Mouse (Mus musculus) frontal cortex, postnatal 14 days (tissue): ENCODE data around the gene Ciita.

ENCODE experiments used
- DNase-seq, 2 experiments: peaks; one replicate each; pipeline ENCODE4 v3.0.0; 2022; ENCODE audit warnings: low spot score in 2 of 2

Gene Ciita

DNA sequence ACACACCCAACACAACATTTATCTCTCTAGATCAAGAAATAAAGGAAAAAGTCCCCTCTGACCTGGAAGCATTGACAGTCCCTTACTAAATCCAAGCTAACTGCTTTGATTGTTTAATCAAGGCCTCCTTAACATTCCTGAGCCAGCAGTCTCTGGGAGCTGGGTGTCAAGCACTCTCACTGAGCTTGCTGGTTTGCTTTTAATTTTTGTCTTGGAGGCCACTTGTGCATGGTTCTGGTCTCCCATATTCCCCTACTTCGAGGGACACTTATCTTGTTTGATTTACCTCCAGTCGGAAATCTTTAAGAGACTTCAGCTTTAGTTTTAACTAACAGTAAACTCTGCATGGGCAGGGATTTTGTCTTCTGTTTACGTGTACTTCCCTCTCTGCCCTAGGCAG is 4.9 kb upstream of the Ciita start:
- DNase-seq = no peak

DNA sequence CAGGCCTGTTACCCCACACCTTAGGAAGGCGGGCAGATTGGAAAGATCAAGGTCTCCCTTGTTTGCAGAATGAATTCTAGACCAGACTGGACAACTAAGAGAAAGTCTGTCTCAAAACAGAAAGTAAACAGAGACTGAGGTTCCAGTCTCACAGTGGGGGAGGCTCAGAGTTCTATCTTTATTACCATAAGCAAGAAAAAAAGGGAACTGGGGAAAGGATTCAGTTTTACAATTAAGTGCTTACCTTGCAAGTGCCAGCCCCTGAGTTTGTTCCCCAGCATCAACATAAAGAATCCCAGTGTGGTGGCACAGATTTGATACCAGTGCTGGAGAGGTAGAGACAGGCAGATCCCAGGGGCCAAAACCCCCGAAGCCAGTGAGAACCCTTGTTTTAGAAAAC is 3.9 kb upstream of the Ciita start:
- no peak for DNase-seq

DNA sequence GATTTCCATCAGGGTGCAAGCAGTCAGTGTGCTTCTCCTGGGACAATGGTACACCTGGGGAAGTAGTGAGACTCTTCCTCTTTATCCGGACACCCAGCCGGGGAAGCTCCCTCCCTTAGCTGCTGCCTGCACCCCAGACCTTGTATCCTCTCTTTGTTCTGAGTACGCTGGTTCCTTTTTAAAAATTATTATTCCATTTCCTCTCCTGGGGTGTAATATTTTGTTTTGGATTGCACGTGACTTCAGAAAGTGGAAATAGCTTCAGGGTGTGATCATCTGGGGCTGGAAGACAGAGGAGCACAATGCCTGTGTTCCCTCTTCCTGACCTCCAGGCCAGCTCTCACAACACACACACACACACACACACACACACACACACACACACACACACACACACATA is 2.5 kb downstream of the Ciita start:
- no peak for DNase-seq

DNA sequence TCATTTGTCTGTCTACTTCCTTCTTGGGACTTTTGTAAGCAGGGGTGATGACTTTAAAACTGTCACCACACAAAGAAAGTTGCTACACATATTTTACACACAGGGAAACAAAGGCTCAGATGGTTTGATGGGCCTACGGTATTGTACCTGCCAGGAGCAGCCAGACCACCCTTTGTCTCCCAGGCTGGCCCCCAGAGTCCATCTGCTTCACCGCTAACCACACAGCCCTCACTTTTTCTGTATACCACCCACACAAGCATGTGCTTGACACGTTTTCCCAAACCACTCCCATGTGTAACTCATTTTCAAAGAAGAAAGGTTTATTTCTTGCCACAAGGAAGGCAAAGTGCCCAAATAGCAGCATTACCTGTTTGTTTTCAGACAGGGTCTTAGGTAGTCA is 7.1 kb downstream of the Ciita start:
- no peak for DNase-seq

DNA sequence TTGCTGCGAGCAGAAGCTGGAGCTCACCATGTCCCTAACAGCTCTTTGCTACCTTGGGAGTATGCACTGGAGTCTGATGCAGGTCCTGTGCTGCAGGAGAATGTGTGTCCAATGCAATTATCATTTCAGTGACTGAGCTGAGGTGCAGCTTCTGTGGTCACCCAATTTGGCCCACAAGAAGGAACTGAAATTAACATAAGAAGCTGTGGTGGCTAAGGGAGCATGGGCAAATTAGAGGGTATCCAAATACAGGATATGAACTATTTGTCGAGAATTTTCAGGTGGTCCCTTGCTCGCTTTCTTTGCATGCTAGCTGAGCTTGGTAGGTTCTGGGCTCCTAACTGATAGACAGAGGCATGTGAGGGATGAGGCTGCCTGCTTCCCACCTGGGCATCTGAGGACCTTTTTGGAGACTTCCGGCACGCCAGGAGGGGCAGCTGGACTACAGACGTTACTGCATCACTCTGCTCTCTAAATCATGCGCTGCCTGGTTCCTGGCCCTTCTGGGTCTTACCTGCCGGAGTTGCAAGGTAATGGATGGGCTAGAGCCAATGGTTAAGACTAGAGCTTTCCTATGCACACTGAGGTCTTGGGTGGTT is 8.1 kb downstream of the Ciita start:
- DNase-seq = no peak

DNA sequence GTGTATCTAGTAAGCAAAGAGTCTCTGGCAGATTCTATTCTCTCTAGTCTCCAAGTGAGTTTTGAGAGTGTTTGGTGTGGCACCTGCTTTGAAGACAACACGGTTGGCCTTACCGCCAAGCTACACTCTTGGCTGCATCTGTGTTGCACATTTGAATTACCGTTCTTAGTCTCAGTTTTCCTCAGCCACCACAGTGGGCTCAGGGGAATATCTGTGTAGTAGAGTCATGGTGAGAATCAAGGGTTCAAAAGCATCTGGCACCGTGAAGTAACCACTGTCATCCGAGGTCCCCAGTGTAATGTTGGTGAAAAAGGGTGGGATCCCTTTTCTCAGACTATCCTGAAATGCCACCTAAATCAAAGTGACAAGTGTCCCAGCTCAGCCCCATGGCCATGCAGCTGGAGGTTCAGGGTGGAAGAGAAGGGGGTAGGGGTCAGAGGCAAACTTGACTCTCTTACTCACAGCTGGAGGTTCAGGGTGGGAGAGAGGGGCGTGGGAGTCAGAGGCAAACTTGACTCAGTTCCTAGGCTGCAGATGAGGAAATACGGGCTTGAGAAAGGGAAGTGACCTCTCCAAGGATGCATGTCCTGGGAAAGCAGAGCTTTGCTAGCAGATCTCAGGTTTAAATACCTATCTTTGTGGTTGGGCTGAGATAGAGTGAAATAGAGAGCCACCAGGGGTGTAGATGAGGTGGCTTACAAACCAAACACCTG is 9.1 kb downstream of the Ciita start:
- DNase-seq = no peak

DNA sequence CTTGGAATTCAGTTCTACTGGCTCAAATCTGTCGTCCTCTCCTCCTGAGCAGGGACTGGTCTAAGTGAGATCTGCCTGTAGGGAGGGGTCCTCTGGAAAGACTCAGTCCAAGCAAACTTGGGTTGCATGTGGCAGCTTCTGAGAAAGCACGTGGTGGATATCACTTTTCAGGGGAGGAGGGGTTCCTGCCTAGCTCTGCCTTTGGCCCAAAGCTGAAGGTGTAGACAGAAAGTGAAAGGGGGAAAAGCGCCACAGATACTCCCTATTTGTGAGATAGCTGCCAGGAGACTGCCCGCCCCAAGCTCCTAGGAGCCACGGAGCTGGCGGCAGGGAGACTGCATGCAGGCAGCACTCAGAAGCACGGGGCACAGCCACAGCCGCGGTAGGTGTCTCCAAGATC is 9.6 kb downstream of the Ciita start:
- DNase-seq = no peak

DNA sequence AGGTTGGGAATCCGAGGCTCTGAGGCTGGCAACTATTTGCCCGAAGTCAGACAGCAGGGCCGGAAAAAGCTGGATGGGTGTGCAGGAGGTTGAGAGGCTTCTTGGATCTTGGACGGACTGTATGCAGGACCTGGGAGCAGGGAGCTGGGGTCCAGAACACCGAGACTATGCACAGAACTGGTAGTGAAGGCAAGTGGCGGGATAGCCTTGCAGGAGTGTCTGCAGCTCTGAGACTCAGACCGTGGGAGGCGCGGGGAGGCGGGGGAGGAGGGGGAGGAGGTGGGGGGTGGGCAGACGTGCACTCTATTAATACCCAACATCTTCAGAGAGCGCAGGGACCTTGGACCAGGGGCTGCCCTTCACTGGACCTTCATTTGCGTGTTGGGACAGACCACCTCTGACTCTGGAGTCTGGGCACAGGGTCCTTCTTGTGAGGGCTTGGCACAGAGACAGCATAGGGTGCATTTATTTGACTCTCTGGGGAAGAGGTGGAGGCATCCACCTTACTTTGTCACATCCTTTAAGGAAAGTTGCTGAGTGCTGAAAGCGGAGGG is 10.1 kb downstream of the Ciita start:
- no peak for DNase-seq

DNA sequence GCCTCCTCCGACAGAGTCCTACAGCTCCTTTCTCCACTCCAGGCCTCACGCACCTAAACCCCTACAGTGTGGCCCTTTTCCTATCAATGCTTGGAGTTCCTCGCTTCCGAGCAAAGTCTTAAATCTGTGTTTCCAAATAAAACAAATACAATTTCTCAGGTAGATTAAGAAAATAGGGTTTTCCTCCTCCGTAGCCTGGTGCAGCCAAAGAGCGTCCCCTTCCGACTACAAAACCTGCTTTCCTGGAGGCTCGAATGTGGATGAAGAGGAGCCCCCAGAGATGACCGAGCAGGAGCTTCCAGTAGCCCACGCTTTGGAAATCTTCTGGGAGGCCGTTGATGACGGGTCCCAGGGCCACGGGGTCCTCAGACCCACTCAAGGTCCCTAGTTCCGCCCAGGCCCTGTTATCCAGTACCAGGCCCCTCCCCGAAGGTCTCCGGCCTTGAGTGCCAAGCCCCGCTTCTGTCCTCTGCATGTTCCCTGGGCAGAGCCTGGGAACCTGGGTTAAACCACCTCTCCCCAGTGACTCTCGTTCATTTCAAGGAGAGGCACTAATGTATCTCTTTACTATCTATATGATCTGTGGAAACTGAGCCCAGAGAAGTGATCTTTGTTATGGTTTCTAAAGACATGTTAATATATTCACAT is 10.8 kb downstream of the Ciita start:
- no peak for DNase-seq

DNA sequence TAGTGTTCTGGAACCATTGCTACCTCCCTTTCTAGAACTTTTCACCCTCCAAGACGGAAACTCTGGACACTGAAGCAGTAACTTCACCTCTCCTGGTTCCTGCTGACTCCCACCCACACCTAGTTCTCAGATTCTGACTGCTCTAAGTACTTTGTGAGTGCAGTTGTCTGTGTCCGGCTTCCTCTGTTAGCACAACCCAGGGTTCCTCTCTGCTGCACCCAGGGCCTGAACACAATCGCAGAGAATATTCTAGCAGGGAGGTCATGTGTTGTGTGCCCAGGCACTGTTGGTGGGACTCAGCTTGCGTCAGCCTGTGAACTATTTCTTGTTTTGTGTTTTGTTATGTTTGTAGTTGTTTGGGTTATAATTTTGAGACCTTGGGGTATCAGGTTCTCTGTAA is 11.9 kb downstream of the Ciita start:
- no peak for DNase-seq

DNA sequence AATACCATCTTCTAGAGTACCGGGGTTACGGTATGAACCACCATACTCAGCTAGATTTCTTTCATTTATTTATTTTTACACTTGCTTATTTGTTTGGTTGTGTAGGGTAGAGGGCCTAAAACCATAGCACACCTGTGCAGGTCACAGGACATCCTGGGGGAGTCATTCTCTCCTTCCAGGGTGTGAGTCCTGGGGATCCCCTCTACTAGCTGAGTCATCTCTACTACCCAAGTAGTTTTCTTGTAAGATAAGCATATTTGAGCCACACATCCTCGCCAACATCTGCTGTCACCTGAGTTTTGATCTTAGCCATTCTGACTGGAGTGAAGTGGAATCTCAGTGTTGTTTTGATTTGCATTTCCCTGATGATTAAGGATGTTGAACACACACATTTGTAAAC is 12.7 kb downstream of the Ciita start:
- no peak for DNase-seq

DNA sequence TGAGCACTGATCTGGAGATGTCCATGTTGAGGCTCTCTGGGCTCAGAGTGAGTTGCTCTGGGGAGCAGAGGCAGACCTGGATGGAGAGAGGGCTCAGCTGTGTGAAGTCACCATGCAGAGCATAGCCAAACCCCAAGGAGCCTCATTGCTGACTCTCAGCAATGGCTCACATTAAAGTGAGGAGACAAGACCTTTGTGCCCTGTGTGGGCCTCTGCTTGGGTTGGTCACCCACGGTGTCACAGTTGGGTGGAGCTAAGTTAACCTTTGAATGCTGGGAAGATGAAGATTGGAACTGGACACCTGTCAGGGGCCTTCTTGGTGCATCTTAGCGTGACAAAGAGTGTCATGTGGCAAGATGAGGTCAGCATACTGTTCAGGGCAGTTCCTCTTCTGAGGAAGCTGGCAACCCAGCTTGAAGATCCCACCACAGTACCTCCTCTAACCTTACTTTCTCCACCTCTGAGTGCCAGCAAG is 16.0 kb downstream of the Ciita start:
- DNase-seq = no peak

DNA sequence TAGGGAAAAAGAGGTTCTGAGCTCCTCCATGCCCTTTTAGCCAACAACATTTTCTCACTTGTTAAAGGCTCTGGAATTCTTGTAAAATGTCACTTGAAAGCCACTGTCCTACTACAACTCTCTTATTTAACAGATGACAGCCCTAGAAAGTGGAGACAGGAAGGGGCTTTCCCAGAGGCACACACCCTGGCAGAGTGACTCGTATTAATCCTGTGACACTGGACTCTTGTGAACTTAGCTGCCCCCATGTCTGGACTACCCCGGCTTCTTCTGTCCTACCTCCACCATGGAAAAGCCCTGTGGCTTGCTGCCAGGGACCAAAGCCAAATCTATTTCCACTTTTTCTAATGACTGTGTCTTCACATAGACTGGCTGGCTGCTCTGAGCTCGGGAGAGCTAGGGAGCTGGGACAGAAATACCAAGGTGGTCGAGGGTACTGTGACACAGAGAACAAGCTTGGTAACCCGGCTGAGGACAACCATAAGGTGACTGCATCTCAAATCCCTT is 18.3 kb downstream of the Ciita start:
- DNase-seq = no peak

DNA sequence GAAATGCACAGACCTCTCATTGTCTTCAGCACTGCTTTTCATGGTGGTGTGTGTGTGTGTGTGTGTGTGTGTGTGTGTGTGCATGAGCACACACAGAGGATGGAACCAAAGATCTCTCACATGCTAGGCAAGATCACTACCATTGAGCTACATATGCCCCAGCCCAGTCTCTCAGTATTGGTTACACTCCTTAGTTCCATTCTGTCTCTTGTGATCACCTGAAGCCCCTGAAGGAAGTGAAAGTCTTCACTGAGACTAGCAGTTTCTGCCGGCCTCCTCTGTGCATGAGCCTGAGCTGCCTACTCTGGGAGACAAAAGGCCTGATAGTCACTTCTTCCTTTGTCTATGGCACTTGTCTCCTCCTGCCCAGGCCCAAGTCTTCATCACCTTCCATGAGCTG is 19.3 kb downstream of the Ciita start:
- DNase-seq = no peak

DNA sequence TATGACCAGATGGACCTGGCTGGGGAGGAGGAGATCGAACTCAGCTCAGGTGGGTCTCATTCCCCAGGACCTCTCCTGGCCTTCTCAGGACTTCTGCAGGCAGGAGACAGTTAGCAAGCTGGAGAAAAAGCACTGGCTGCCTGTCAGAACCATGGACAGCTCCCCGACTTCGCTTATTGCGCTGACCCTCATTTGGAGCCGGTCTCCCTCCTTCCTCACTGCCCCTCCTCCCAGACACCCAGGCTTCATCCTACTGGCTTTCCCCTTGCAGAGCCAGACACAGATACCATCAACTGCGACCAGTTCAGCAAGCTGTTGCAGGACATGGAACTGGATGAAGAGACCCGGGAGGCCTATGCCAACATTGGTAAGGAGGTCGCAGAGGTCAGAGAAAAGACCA is 22.0 kb downstream of the Ciita start:
- no peak for DNase-seq

DNA sequence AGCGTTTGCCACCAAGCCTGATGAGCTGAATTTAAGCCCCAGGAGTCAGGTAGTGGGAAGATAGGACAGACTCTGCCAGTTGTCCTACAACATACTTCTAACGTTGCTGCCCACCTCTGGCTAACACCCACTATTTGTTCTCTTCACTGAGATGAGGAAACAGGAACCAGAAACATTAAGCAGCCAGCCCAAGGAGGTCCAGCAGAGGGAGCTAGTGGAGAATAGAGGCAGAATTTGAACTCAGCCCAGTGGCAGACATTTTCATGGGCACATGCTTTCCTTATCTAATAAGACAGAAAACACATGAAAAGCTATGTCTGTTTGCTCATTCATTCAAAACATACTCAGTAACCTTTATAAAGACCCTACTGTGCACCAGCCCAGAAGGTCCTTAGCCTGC is 23.2 kb downstream of the Ciita start:
- no peak for DNase-seq

DNA sequence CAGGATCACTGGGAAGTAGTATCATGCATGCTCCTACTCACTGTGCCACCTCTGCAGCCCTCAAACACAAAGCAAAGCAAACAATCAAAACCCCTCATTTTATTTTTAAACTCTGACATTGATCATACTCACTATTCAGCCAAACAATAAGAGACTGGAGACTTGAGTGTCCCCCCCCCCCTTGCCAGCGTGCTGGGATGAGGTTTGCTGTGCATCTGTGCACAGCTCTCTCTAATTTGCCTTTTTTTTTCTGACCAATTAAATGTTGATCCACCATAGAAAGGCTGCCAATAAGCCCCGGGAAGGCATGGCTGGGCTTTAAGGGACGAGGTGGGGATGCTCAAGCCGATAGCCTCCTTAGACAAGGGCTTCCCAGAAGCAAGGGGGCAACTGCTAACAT is 27.6 kb downstream of the Ciita start:
- DNase-seq = no peak

DNA sequence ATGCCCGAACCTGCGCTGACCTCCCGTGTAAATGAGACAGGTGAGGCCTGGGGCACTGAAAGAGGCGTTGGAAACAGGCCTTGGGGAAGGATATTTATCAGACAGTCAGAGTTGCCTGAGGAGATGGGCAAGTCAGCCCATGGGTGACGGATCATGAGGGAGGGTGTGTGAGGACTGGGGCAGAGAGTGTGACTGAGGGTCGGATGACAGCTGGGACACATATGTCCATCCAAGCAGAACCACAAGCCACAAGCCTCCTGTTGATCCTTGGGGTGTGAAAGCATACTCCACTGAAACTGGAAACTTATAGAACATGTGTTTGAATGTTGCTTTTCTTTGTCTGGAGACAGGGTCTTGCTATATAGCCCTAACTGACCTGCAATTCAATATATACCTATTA is 28.8 kb downstream of the Ciita start:
- DNase-seq = no peak

DNA sequence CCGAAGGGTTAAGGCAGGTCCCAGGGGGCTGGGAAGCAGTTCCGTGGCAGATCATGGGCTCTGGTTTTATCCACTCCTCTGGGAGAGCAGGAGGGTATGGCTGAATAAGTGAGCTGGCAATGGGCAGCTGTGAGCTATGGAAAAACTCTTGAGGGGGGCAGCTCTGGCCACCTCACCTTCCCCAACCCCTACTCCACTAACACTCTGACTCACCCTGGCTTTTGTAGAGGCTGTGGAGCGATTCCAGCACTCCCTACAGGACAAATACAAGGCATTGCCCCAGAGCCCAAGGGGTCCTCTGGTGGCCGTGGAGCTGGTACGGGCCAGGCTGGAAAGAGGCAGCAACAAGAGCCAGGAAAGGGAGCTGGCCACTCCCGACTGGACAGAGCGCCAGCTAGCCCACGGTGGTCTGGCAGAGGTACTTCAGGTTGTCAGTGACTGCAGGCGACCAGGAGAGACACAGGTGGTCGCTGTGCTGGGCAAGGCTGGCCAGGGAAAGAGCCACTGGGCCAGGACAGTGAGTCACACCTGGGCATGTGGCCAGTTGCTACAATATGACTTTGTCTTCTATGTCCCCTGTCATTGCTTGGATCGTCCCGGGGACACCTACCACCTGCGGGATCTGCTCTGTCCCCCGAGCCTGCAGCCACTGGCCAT is 30.7 kb downstream of the Ciita start:
- DNase-seq = no peak

DNA sequence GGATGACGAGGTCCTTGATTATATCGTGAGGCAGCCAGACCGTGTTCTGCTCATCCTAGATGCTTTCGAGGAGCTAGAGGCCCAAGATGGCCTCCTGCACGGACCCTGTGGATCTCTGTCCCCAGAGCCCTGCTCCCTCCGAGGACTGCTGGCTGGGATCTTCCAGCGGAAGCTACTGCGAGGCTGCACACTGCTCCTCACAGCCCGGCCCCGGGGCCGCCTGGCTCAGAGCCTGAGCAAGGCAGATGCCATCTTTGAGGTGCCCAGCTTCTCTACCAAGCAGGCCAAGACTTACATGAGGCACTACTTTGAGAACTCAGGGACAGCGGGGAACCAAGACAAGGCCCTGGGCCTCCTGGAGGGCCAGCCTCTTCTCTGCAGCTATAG is 31.3 kb downstream of the Ciita start:
- no peak for DNase-seq

DNA sequence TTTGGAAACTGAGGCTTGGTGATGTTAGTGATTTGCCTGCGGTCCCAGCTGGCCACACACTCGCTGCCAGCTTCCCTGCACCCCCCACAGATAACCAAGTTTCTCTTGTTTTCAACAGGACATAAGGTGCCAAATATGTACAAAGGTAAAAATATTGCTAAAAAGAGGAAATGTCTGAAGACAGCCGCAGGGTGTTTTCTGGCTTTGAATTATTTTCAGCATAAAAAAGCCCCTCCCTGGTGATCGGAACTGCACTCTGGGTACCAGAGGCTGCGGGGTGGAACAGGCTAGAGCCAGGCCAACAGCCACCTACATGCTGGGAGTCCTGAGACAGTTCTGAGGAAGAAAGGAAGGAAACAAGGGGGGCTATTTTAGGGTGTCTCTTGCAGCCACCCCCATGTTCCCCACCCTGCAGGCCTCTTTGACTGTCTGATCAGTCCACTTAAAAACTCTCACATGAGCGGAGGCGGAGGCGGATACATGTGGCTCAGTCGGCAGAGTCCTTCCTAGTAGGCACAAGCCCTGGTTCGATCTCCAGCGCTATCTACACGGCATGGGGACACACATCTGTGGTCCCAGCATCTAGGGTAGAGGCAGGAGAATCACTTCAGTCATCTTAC is 36.2 kb downstream of the Ciita start:
- DNase-seq = no peak

DNA sequence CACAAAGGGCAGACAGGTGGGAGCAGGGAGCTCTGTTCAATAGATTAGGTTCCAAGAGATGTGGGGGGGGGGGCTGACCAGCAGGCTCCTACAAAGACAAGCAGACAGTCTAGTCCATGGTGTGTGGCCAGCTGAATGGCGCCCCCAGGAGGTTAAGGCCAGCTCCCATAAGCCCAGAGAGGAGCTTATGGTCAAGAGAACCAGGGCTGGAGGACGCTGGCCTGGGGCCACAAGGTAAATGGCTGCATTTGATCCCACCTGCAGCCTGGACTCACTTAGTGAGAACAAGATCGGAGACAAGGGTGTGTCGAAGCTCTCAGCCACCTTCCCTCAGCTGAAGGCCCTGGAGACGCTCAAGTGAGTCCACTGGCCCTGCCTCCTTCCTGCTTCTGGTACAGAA is 38.2 kb downstream of the Ciita start:
- no peak for DNase-seq
